Mouse (Mus musculus): ENCODE measurements at regions not wholly inside any gene's neighbourhood (a gene's known extent, or its start where the extent isn't known, plus 50 kb on each side); places are given as distances from the start of the nearest gene placed in this dataset.

GRCm38 (mm10) chr14:73902085-73902713 lies 241.2 kb downstream of the Gm21750 start:
- DNase-seq (no peak), ATAC-seq (ENCODE audit: low FRiP score, low TSS enrichment) (no peak)
- no peaks in the 10 kb centered on the region for H3K36me3 ChIP-seq (ENCODE audit: control insufficient read depth, insufficient read depth, low read length)
- WGBS: 90% methylated on average over 6 of the region's 6 CpGs
- H3K9me3 ChIP-seq (ENCODE audit: control insufficient read depth, low read length): no peaks in the 10 kb centered on the region
- no peaks in the 10 kb centered on the region for H3K4me1 ChIP-seq (ENCODE audit: control insufficient read depth, insufficient read depth, low read length)
- no peaks in the 10 kb centered on the region for H3K27me3 ChIP-seq (ENCODE audit: control insufficient read depth, insufficient read depth, low read length)
- H3K4me3 ChIP-seq (replicated peaks; ENCODE audit: low read depth, low read length): no peak overlapping the region
- H3K27ac ChIP-seq (replicated peaks; ENCODE audit: low read depth, low read length): no peak overlapping the region
- no peak overlapping the region for H3K4me2 ChIP-seq (ENCODE audit: low read length)
- H3K9ac ChIP-seq (replicated peaks; ENCODE audit: low read length): no peak overlapping the region

GRCm38 (mm10) chr14:73913756-73914448 lies 252.9 kb downstream of the Gm21750 start:
- DNase-seq: no peak
- no peaks in the 10 kb centered on the region for H3K27me3 ChIP-seq (ENCODE audit: control insufficient read depth, insufficient read depth, low read length)
- ATAC-seq (ENCODE audit: low FRiP score, low TSS enrichment): no peak
- no peak overlapping the region for H3K9ac ChIP-seq (replicated peaks; ENCODE audit: low read length)
- H3K4me1 ChIP-seq (ENCODE audit: control insufficient read depth, insufficient read depth, low read length): no peaks in the 10 kb centered on the region
- H3K27ac ChIP-seq (replicated peaks; ENCODE audit: low read depth, low read length): no peak overlapping the region
- H3K4me3 ChIP-seq (replicated peaks; ENCODE audit: low read depth, low read length): no peak overlapping the region
- no peak overlapping the region for H3K4me2 ChIP-seq (ENCODE audit: low read length)
- WGBS: 70% methylated on average over 5 of the region's 5 CpGs
- no peaks in the 10 kb centered on the region for H3K9me3 ChIP-seq (ENCODE audit: control insufficient read depth, low read length)
- H3K36me3 ChIP-seq (ENCODE audit: control insufficient read depth, insufficient read depth, low read length): no peaks in the 10 kb centered on the region

GRCm38 (mm10) chr14:73915990-73916389 lies 255.0 kb downstream of the Gm21750 start:
- Histone ChIP-seq H3K9ac (replicated peaks; ENCODE audit: low read length) (no peak overlapping the region), H3K27me3 (ENCODE audit: control insufficient read depth, insufficient read depth, low read length) (no peaks in the 10 kb centered on the region), H3K4me1 (ENCODE audit: control insufficient read depth, insufficient read depth, low read length) (no peaks in the 10 kb centered on the region), H3K36me3 (ENCODE audit: control insufficient read depth, insufficient read depth, low read length) (no peaks in the 10 kb centered on the region), H3K27ac (replicated peaks; ENCODE audit: low read depth, low read length) (no peak overlapping the region), H3K4me2 (ENCODE audit: low read length) (no peak overlapping the region), H3K4me3 (replicated peaks; ENCODE audit: low read depth, low read length) (no peak overlapping the region), H3K9me3 (ENCODE audit: control insufficient read depth, low read length) (no peaks in the 10 kb centered on the region)
- ATAC-seq (ENCODE audit: low FRiP score, low TSS enrichment): no peak
- no peak for DNase-seq

GRCm38 (mm10) chr14:73931095-73931494 lies 270.1 kb downstream of the Gm21750 start:
- Histone ChIP-seq H3K9me3 (ENCODE audit: control insufficient read depth, low read length) (no peaks in the 10 kb centered on the region), H3K36me3 (ENCODE audit: control insufficient read depth, insufficient read depth, low read length) (no peaks in the 10 kb centered on the region), H3K4me1 (ENCODE audit: control insufficient read depth, insufficient read depth, low read length) (no peaks in the 10 kb centered on the region), H3K4me3 (replicated peaks; ENCODE audit: low read depth, low read length) (no peak overlapping the region), H3K9ac (replicated peaks; ENCODE audit: low read length) (no peak overlapping the region), H3K27me3 (ENCODE audit: control insufficient read depth, insufficient read depth, low read length) (no peaks in the 10 kb centered on the region), H3K4me2 (ENCODE audit: low read length) (no peak overlapping the region), H3K27ac (replicated peaks; ENCODE audit: low read depth, low read length) (no peak overlapping the region)
- WGBS: 88% methylated on average over 2 of the region's 2 CpGs
- no peak for ATAC-seq (ENCODE audit: low FRiP score, low TSS enrichment)
- no peak for DNase-seq

- H3K4me2 ChIP-seq (ENCODE audit: low read length): no peak overlapping the region
- ATAC-seq (ENCODE audit: low FRiP score, low TSS enrichment) (no peak), DNase-seq (no peak)
- no peak overlapping the region for H3K9ac ChIP-seq (replicated peaks; ENCODE audit: low read length)
- no peaks in the 10 kb centered on the region for H3K9me3 ChIP-seq (ENCODE audit: control insufficient read depth, low read length)
- H3K36me3 ChIP-seq (ENCODE audit: control insufficient read depth, insufficient read depth, low read length): no peaks in the 10 kb centered on the region
- WGBS: 84% methylated on average over 2 of the region's 2 CpGs
- H3K27me3 ChIP-seq (ENCODE audit: control insufficient read depth, insufficient read depth, low read length): no peaks in the 10 kb centered on the region
- H3K4me1 ChIP-seq (ENCODE audit: control insufficient read depth, insufficient read depth, low read length): no peaks in the 10 kb centered on the region
- no peak overlapping the region for H3K27ac ChIP-seq (replicated peaks; ENCODE audit: low read depth, low read length)
- no peak overlapping the region for H3K4me3 ChIP-seq (replicated peaks; ENCODE audit: low read depth, low read length)
Observed at GRCm38 (mm10) chr14:73947316-73947715, 286.3 kb downstream of the Gm21750 start.

- DNase-seq (no peak), ATAC-seq (ENCODE audit: low FRiP score, low TSS enrichment) (no peak)
- Histone ChIP-seq H3K36me3 (ENCODE audit: control insufficient read depth, insufficient read depth, low read length) (no peaks in the 10 kb centered on the region), H3K4me1 (ENCODE audit: control insufficient read depth, insufficient read depth, low read length) (no peaks in the 10 kb centered on the region), H3K4me3 (replicated peaks; ENCODE audit: low read depth, low read length) (no peak overlapping the region), H3K9me3 (ENCODE audit: control insufficient read depth, low read length) (no peaks in the 10 kb centered on the region), H3K27ac (replicated peaks; ENCODE audit: low read depth, low read length) (no peak overlapping the region), H3K27me3 (ENCODE audit: control insufficient read depth, insufficient read depth, low read length) (no peaks in the 10 kb centered on the region), H3K9ac (replicated peaks; ENCODE audit: low read length) (no peak overlapping the region), H3K4me2 (ENCODE audit: low read length) (no peak overlapping the region)
- WGBS: 86% methylated on average over 4 of the region's 4 CpGs
Observed at GRCm38 (mm10) chr14:73952511-73952910, 291.5 kb downstream of the Gm21750 start.

- ATAC-seq (ENCODE audit: low FRiP score, low TSS enrichment): no peak
- no peaks in the 10 kb centered on the region for H3K4me1 ChIP-seq (ENCODE audit: control insufficient read depth, insufficient read depth, low read length)
- no peak overlapping the region for H3K4me3 ChIP-seq (replicated peaks; ENCODE audit: low read depth, low read length)
- H3K27me3 ChIP-seq (ENCODE audit: control insufficient read depth, insufficient read depth, low read length): no peaks in the 10 kb centered on the region
- no peak overlapping the region for H3K27ac ChIP-seq (replicated peaks; ENCODE audit: low read depth, low read length)
- H3K36me3 ChIP-seq (ENCODE audit: control insufficient read depth, insufficient read depth, low read length): no peaks in the 10 kb centered on the region
- H3K4me2 ChIP-seq (ENCODE audit: low read length): no peak overlapping the region
- H3K9me3 ChIP-seq (ENCODE audit: control insufficient read depth, low read length): no peaks in the 10 kb centered on the region
- no peak for DNase-seq
- 69% methylated on average over 1 of the region's 1 CpGs for WGBS
- H3K9ac ChIP-seq (replicated peaks; ENCODE audit: low read length): no peak overlapping the region
Observed at GRCm38 (mm10) chr14:73978694-73979093, 317.7 kb downstream of the Gm21750 start.

- no peak overlapping the region for H3K4me2 ChIP-seq (ENCODE audit: low read length)
- no peaks in the 10 kb centered on the region for H3K9me3 ChIP-seq (ENCODE audit: control insufficient read depth, low read length)
- H3K4me3 ChIP-seq (replicated peaks; ENCODE audit: low read depth, low read length): no peak overlapping the region
- 90% methylated on average over 4 of the region's 4 CpGs for WGBS
- H3K27me3 ChIP-seq (ENCODE audit: control insufficient read depth, insufficient read depth, low read length): no peaks in the 10 kb centered on the region
- no peak for DNase-seq
- no peak overlapping the region for H3K9ac ChIP-seq (replicated peaks; ENCODE audit: low read length)
- no peaks in the 10 kb centered on the region for H3K36me3 ChIP-seq (ENCODE audit: control insufficient read depth, insufficient read depth, low read length)
- H3K4me1 ChIP-seq (ENCODE audit: control insufficient read depth, insufficient read depth, low read length): no peaks in the 10 kb centered on the region
- H3K27ac ChIP-seq (replicated peaks; ENCODE audit: low read depth, low read length): no peak overlapping the region
- no peak for ATAC-seq (ENCODE audit: low FRiP score, low TSS enrichment)
Observed at GRCm38 (mm10) chr14:73996229-73996628, 335.2 kb downstream of the Gm21750 start.

GRCm38 (mm10) chr14:73997796-73998195 lies 336.8 kb downstream of the Gm21750 start:
- ATAC-seq (ENCODE audit: low FRiP score, low TSS enrichment) (no peak), DNase-seq (no peak)
- Histone ChIP-seq H3K27me3 (ENCODE audit: control insufficient read depth, insufficient read depth, low read length) (no peaks in the 10 kb centered on the region), H3K9me3 (ENCODE audit: control insufficient read depth, low read length) (no peaks in the 10 kb centered on the region), H3K36me3 (ENCODE audit: control insufficient read depth, insufficient read depth, low read length) (no peaks in the 10 kb centered on the region), H3K9ac (replicated peaks; ENCODE audit: low read length) (no peak overlapping the region), H3K4me1 (ENCODE audit: control insufficient read depth, insufficient read depth, low read length) (no peaks in the 10 kb centered on the region), H3K27ac (replicated peaks; ENCODE audit: low read depth, low read length) (no peak overlapping the region), H3K4me2 (ENCODE audit: low read length) (no peak overlapping the region), H3K4me3 (replicated peaks; ENCODE audit: low read depth, low read length) (no peak overlapping the region)
- WGBS: 89% methylated on average over 2 of the region's 2 CpGs

Measured in midbrain, embryonic 14.5 days (tissue).